Mouse (Mus musculus) neural tube, embryonic 13.5 days (tissue): ENCODE measurements at regions not wholly inside any gene's neighbourhood (a gene's known extent, or its start where the extent isn't known, plus 50 kb on each side); places are given as distances from the start of the nearest gene placed in this dataset.
A peak's percentile ranks its signal among the peaks of the same experiment; 100 is the strongest.

Experiments used
- ATAC-seq: fragments of 200-750 bp; cut with Nextera tagmentation; 2 replicates; pipeline ENCODE4 v1.8.0; 2017; ENCODE audit warnings: low read depth, mild to moderate bottlenecking, moderate TSS enrichment, moderate library complexity
- H3K27ac ChIP-seq: fragments of 300-500 bp; sonication (generic); replicated peaks from 2 replicates; pipeline ENCODE4 v1.5.1; 2015; ENCODE audit warnings: moderate library complexity, mild to moderate bottlenecking, inconsistent platforms
- H3K27me3 ChIP-seq: fragments of 300-500 bp; sonication (generic); 2 replicates; pipeline ENCODE4 v1.6.1; 2015; ENCODE audit warnings: mild to moderate bottlenecking, inconsistent platforms
- H3K36me3 ChIP-seq: fragments of 300-500 bp; sonication (generic); 2 replicates; pipeline ENCODE4 v1.6.1; 2015; ENCODE audit warnings: mild to moderate bottlenecking, inconsistent platforms
- H3K4me1 ChIP-seq: fragments of 300-500 bp; sonication (generic); replicated peaks from 2 replicates; pipeline ENCODE4 v1.6.1; 2015; ENCODE audit warnings: inconsistent platforms
- H3K4me2 ChIP-seq: fragments of 300-500 bp; sonication (generic); 2 replicates; pipeline ENCODE4 v1.6.1; 2015; ENCODE audit warnings: inconsistent platforms, mild to moderate bottlenecking, moderate library complexity
- H3K4me3 ChIP-seq: fragments of 300-500 bp; sonication (generic); 2 replicates; pipeline ENCODE4 v1.5.1; 2015; ENCODE audit warnings: mild to moderate bottlenecking, inconsistent platforms
- H3K9ac ChIP-seq: fragments of 300-500 bp; sonication (generic); 2 replicates; pipeline ENCODE4 v1.6.1; 2015; ENCODE audit warnings: moderate library complexity, mild to moderate bottlenecking, inconsistent platforms
- H3K9me3 ChIP-seq: fragments of 300-500 bp; sonication (generic); 2 replicates; pipeline ENCODE4 v1.6.1; 2016; ENCODE audit warnings: inconsistent platforms
- WGBS: fragments of 180-500 bp; shearing (Covaris S2); methylation state at CpG from one replicate; pipeline ENCODE4 v1.1.7; 2015; 5-methylcytosine and 5-hydroxymethylcytosine counted together

GRCm38 (mm10) chr8:117958914-117959313 is 157.2 kb upstream of the Mphosph6 start:
- H3K27me3 ChIP-seq = no peaks in the 10 kb centered on the region
- no peak overlapping the region for H3K9ac ChIP-seq
- ATAC-seq = no peak
- H3K4me3 ChIP-seq = no peak overlapping the region
- no peaks in the 10 kb centered on the region for H3K36me3 ChIP-seq
- H3K9me3 ChIP-seq = no peaks in the 10 kb centered on the region
- no peak overlapping the region for H3K27ac ChIP-seq
- H3K4me1 ChIP-seq = peaks cover 5% of the 10 kb centered on the region
- 49% methylated on average over 3 of the region's 3 CpGs for WGBS
- H3K4me2 ChIP-seq = no peak overlapping the region

DNA sequence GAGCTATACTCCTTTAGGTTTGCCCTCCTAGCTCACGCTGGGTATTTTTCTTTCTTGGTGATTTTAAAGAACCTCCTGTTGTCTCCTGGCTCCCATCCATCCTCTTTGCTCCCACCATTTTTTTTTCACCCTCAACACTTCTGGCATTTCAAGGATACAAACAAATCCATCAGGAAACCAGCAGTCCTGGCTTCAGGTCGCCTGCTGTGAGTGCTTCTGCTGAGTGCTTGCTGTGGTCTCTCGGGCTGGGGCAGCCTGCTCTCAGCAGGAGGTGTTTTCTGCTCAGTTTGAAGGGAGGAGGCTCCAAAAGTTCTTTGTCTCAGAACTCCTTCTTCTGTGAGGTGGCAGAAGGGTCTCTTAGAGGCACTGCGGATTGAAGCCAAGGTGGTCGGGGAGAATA is 149.9 kb upstream of the Mphosph6 start:
- Histone ChIP-seq H3K27ac (no peak overlapping the region), H3K9ac (no peak overlapping the region), H3K27me3 (no peaks in the 10 kb centered on the region), H3K36me3 (no peaks in the 10 kb centered on the region), H3K4me1 (peaks cover 8% of the 10 kb centered on the region), H3K4me3 (no peak overlapping the region), H3K9me3 (no peaks in the 10 kb centered on the region), H3K4me2 (no peak overlapping the region)
- no peak for ATAC-seq
- 19% methylated on average over 5 of the region's 5 CpGs for WGBS

DNA sequence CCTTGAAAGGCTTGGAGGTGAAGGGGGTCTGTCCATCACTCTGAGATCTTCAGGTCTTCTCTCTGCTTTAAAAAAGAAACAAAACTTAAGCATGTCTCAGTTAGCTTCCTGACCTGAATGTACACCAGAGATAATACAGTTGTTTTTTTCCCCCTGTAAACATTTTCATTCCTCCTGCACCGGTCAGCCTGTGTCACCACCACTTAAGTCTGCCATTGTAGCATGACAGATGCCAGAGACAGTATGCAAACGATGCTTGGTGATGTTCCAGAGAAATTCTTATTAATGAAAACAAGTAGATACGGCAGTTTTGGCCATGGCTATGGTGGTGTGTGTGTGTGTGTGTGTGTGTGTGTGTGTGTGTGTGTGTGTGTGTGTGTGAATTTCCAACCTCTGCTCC is 144.8 kb upstream of the Mphosph6 start:
- Histone ChIP-seq H3K4me3 (no peak overlapping the region), H3K4me2 (no peak overlapping the region), H3K9me3 (no peaks in the 10 kb centered on the region), H3K9ac (no peak overlapping the region), H3K27ac (no peak overlapping the region), H3K27me3 (no peaks in the 10 kb centered on the region), H3K36me3 (no peaks in the 10 kb centered on the region), H3K4me1 (peaks cover 3% of the 10 kb centered on the region)
- 71% methylated on average over 3 of the region's 3 CpGs for WGBS
- no peak for ATAC-seq

DNA sequence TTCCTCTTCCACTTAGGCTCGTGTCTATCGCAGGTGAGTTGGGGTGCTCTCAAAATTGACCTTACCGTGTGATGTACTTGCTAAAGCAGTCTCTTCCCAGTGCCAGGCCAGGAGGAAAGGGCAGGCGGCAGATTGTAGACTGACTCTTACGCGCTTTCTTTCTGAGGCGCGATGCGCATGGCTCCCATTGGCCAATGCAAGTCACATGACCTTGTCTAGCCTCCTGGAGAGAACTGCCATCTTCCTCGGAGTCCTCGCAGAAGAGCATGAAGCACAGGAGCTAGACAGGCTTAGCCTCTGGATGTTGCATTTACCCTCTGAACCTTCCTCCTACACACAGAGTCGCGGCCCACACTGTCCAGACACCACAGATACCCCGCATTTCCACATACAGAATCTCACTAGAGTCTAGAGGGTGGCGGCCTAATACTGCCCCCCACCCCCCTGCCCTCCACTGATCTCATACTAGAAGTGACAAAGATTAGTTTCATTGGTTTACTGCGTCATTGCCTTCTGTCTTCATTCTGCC is 132.9 kb upstream of the Mphosph6 start:
- peaks cover 8% of the 10 kb centered on the region for H3K4me1 ChIP-seq
- ATAC-seq = no peak
- WGBS = 91% methylated on average over 16 of the region's 16 CpGs
- H3K4me3 ChIP-seq = no peak overlapping the region
- no peak overlapping the region for H3K9ac ChIP-seq
- no peaks in the 10 kb centered on the region for H3K36me3 ChIP-seq
- H3K4me2 ChIP-seq = no peak overlapping the region
- H3K27ac ChIP-seq = no peak overlapping the region
- H3K9me3 ChIP-seq = no peaks in the 10 kb centered on the region
- peaks cover 3% of the 10 kb centered on the region; the same call in 1 of the 2 replicates for H3K27me3 ChIP-seq

DNA sequence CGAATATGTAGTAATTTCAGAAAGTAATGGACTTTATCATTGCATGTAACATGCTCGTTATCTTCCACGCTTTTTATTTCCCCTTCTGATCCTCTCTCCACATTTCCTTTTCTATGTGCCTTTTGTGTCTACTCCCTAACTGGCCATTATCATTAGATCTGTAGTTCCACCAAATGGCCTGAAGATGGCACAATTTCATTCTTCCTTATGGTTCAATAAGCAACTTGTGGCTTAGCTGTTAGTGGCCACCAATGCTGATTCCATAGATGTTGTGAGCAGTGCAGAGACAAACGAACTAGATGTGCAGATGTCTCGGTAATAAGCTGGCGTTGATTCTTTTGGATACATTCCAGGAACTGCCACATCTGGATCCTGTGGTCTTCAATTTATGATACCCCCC is 128.9 kb upstream of the Mphosph6 start:
- H3K4me2 ChIP-seq = no peak overlapping the region
- peaks cover 12% of the 10 kb centered on the region for H3K4me1 ChIP-seq
- no peaks in the 10 kb centered on the region for H3K36me3 ChIP-seq
- no peak overlapping the region for H3K27ac ChIP-seq
- H3K4me3 ChIP-seq = no peak overlapping the region
- WGBS = 61% methylated on average over 6 of the region's 6 CpGs
- ATAC-seq = 0 out of 2 replicates have a peak, but pooled peaks have one; percentile 23
- H3K27me3 ChIP-seq = no peaks in the 10 kb centered on the region; the same call in 1 of the 2 replicates
- no peak overlapping the region for H3K9ac ChIP-seq
- no peaks in the 10 kb centered on the region for H3K9me3 ChIP-seq

GRCm38 (mm10) chr8:117929606-117930005 is 127.9 kb upstream of the Mphosph6 start:
- no peak overlapping the region for H3K9ac ChIP-seq
- no peaks in the 10 kb centered on the region for H3K9me3 ChIP-seq
- H3K4me2 ChIP-seq = no peak overlapping the region
- H3K27me3 ChIP-seq = no peaks in the 10 kb centered on the region; the same call in 1 of the 2 replicates
- peak; percentile 47; the same call in 1 of the 2 replicates for ATAC-seq
- 8% methylated on average over 12 of the region's 12 CpGs for WGBS
- H3K27ac ChIP-seq = peak overlapping the region; percentile 13; the same call in 1 of the 2 replicates
- H3K36me3 ChIP-seq = no peaks in the 10 kb centered on the region
- H3K4me1 ChIP-seq = peaks cover 12% of the 10 kb centered on the region
- no peak overlapping the region for H3K4me3 ChIP-seq

DNA sequence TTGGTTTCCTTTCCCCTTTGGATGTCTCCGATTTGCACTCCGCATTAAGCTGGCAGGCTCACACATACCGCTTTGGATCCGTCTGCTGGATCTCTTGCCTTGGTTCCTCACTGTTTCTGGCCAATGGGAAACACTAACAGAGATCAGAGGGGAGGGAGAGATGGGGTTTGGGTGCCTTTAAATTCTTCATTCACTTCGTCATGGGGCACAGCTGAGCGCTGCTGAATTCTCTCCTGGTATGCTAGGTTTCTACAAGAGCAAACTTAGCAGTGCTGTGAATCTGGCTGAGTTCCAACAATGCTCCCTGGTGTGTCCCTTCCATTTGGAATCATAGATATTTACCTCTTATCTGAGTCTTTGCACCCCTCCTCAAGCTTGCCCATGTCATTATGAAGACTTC is 121.6 kb upstream of the Mphosph6 start:
- H3K4me2 ChIP-seq = no peak overlapping the region
- no peak overlapping the region for H3K9ac ChIP-seq
- H3K9me3 ChIP-seq = no peaks in the 10 kb centered on the region
- no peaks in the 10 kb centered on the region for H3K27me3 ChIP-seq
- no peaks in the 10 kb centered on the region for H3K4me1 ChIP-seq
- no peaks in the 10 kb centered on the region for H3K36me3 ChIP-seq
- 79% methylated on average over 6 of the region's 6 CpGs for WGBS
- ATAC-seq = no peak
- H3K27ac ChIP-seq = no peak overlapping the region
- no peak overlapping the region for H3K4me3 ChIP-seq

- no peak overlapping the region for H3K4me2 ChIP-seq
- no peak overlapping the region for H3K27ac ChIP-seq
- H3K27me3 ChIP-seq = no peaks in the 10 kb centered on the region
- ATAC-seq = no peak
- 74% methylated on average over 8 of the region's 8 CpGs for WGBS
- H3K9me3 ChIP-seq = no peaks in the 10 kb centered on the region
- peaks cover 16% of the 10 kb centered on the region for H3K4me1 ChIP-seq
- no peaks in the 10 kb centered on the region for H3K36me3 ChIP-seq
- no peak overlapping the region for H3K9ac ChIP-seq
- H3K4me3 ChIP-seq = no peak overlapping the region
Measured at GRCm38 (mm10) chr8:117903052-117903451, 101.3 kb upstream of the Mphosph6 start.

- Histone ChIP-seq H3K36me3 (no peaks in the 10 kb centered on the region), H3K4me1 (peaks cover under 1% of the 10 kb centered on the region; the same call in 1 of the 2 replicates), H3K4me3 (no peak overlapping the region), H3K27me3 (no peaks in the 10 kb centered on the region), H3K4me2 (no peak overlapping the region), H3K9ac (no peak overlapping the region), H3K9me3 (no peaks in the 10 kb centered on the region), H3K27ac (no peak overlapping the region)
- ATAC-seq = no peak
Measured at GRCm38 (mm10) chr8:117899892-117900291, 98.1 kb upstream of the Mphosph6 start.

DNA sequence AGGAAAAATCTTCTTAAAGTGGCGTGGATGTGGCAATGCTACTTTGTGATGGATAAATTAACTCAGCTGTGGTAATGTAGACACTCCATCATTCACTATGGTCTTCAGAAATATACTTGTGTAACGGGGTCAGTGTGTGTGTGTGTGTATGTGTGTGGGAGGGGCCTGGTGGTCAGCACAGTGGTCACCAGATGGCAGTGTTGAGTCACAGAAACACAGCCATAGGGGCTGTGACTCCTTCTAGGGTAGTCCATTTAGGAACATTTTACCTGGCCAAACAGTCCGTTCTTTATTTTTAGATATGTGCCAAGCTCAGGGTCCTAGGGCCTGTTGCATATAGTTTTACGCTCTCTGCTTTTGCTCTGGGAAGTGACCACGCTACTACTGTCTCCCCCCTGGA is 96.3 kb upstream of the Mphosph6 start:
- no peak for ATAC-seq
- WGBS = 69% methylated on average over 5 of the region's 5 CpGs

GRCm38 (mm10) chr8:117894861-117895260 is 93.1 kb upstream of the Mphosph6 start:
- ATAC-seq = no peak
- WGBS = 36% methylated on average over 8 of the region's 8 CpGs

More for the DNA sequence above, 96.3 kb upstream of the Mphosph6 start:
- Histone ChIP-seq H3K9ac (no peak overlapping the region), H3K4me1 (no peaks in the 10 kb centered on the region; the same call in 1 of the 2 replicates), H3K27ac (no peak overlapping the region), H3K36me3 (no peaks in the 10 kb centered on the region), H3K27me3 (no peaks in the 10 kb centered on the region), H3K4me3 (no peak overlapping the region), H3K4me2 (no peak overlapping the region), H3K9me3 (no peaks in the 10 kb centered on the region)

DNA sequence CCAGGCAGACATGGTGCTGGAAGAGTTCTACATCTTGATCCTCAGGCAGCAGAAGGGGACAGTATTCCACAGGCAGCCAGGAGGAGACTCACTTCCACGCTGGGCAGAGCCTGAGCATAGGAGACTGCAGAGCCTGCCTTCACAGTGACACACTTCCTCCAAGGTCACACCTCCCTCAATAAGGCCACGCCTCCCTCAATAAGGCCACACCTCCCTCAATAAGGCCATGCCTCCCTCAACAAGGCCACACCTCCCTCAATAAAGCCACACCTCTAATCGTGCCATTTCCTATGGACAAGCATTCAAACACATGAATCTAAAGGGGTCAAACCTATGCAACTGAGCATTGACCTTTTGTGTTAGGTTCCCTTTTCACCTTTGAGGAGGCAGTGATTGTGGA is 88.5 kb upstream of the Mphosph6 start:
- Histone ChIP-seq H3K9ac (no peak overlapping the region), H3K27ac (no peak overlapping the region), H3K9me3 (no peaks in the 10 kb centered on the region), H3K4me2 (no peak overlapping the region), H3K27me3 (no peaks in the 10 kb centered on the region), H3K36me3 (no peaks in the 10 kb centered on the region), H3K4me1 (no peaks in the 10 kb centered on the region), H3K4me3 (no peak overlapping the region)
- no peak for ATAC-seq
- WGBS = 82% methylated on average over 3 of the region's 3 CpGs

More at GRCm38 (mm10) chr8:117894861-117895260, 93.1 kb upstream of the Mphosph6 start:
- H3K36me3 ChIP-seq = no peaks in the 10 kb centered on the region
- H3K4me3 ChIP-seq = no peak overlapping the region
- no peaks in the 10 kb centered on the region for H3K9me3 ChIP-seq
- no peaks in the 10 kb centered on the region for H3K27me3 ChIP-seq
- H3K4me2 ChIP-seq = no peak overlapping the region
- H3K9ac ChIP-seq = no peak overlapping the region
- H3K4me1 ChIP-seq = no peaks in the 10 kb centered on the region; the same call in 1 of the 2 replicates
- no peak overlapping the region for H3K27ac ChIP-seq

DNA sequence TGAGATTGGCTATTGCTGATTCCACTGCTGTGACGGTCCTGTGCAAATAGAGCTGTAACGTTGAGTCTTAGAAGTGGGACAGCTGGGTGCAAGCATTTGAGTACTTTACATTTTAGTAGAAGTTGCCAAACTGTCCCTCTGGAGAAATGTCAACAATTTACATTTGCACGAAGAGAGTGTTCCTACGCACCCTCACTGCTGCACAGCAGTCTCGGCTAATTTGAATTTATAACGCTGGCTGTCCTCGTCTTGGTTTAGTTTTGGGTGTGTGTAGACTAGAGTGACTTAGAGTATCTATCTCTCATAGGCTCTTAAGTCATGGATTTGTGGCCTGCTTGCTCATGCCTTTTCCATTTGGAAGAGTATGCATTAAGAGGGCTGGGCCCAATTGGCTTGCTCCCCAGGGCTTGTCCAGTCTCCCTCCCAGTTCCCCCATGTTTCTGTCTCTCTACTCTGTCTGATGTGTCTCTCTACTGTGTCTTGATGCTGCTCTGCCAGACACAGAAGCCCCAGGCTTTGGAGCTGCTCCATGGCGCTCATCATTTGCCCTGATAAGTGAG is 79.8 kb upstream of the Mphosph6 start:
- 91% methylated on average over 8 of the region's 8 CpGs for WGBS

More for the DNA sequence above, 79.8 kb upstream of the Mphosph6 start:
- Histone ChIP-seq H3K9me3 (no peaks in the 10 kb centered on the region), H3K36me3 (no peaks in the 10 kb centered on the region), H3K4me2 (no peak overlapping the region), H3K4me3 (no peak overlapping the region), H3K27ac (no peak overlapping the region), H3K4me1 (no peaks in the 10 kb centered on the region), H3K27me3 (no peaks in the 10 kb centered on the region), H3K9ac (no peak overlapping the region)
- ATAC-seq = no peak
